Mouse (Mus musculus) natural killer cell, adult 2 months (primary cell): ENCODE measurements around the gene 7530416G11Rik.
A peak's percentile ranks its signal among the peaks of the same experiment; 100 is the strongest.

Experiments used
- DNase-seq, 2 experiments: peaks; one replicate each; pipeline ENCODE4 v3.0.0; 2022; ENCODE audit warnings: low spot score in 2 of 2

Gene 7530416G11Rik

DNA sequence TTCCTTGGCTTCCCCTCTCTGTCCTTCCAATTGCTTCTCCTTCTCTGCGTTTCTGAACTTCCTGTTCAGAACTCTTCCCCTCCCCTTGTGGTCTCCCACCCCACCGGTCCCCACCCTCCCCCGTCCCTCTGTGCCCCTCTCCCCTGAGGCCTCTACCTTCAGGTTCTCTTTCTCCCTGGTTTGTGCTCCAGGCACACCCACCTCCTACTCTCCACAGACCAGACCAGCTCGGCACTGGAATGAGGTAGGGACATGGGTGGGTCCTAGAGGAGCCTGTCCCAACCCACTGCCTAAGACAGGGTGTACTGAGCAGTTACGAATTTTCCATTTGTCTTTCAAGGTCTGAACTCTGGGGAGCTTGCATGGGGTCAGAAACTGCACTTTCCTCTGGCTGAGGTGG lies 23.1 kb downstream of the 7530416G11Rik start:
- DNase-seq, result no peak

DNA sequence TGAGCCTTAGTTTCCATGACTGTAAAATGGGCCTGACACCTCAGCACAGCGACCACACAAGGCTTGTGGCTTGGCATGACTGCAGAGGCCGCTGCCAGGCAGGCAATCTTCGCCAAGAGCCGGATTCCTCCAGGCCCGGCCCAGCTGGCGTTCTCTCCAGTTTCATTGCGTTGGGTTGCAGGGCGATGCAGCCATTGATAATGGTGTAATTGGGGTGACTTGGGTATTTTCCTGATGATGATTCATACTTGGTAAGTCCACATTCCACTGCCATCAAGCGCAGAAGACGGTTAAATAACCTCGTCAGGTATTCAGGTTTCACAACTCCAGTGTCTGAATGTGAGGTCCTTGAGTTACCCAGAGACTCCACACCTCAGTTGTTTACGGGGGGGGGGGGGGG lies 23.7 kb downstream of the 7530416G11Rik start:
- DNase-seq, result no peak

DNA sequence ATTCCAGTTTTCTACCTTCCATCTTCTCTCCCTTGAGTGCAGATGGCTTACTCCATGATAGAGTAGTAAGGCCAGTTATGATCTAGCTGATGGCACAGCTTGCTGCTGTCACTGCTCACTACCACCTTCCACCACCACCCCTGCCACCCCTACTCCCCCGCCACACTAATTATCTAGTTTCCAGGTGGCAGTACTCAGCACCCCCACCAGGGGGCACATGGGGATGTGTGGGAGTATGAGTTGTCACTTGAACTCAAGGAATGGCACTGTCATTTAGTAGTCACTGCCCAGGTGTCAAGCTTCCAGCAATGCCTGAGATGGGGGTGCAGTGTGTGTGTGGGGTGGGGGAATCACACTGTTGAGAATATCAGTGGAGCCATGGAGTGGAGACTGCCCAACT lies 25.4 kb downstream of the 7530416G11Rik start:
- peak; percentile 53 to 61 for DNase-seq

DNA sequence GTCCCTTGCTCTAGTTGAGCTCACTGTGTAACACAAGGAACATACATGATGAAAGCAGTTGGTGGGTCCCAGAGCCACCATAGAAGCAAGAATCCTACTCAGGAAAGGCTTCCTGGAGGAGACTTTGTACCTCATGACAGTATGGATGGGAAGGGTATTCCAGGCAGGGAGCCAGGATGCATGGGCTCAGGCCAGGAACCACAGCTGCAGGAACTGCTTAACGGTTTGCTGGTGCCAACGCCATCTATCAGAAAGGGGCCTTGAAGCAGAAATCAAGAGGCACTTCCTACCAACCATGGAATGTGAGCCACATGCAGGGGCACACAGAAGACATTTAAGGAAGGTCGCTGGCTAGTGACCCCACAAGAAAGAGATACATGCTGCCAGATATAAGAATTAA lies 28.3 kb downstream of the 7530416G11Rik start:
- no peak for DNase-seq

DNA sequence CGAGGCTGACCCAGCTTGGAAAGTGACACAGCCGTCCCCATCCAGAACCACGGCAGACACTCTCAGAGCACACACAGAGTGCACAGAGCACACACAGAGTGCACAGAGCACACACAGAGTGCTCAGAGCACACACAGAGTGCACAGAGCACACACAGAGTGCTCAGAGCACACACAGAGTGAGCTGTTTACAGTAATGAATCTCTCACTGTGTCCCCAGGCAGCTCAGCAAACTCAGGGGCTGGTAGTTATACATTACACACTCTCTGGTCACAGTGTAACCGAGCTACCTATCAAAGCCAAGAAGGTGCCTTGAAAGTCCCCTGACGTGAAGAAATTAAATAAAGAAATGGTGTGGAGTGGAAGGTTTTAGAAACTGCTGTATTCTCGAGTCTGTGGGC lies 33.6 kb downstream of the 7530416G11Rik start:
- no peak for DNase-seq

DNA sequence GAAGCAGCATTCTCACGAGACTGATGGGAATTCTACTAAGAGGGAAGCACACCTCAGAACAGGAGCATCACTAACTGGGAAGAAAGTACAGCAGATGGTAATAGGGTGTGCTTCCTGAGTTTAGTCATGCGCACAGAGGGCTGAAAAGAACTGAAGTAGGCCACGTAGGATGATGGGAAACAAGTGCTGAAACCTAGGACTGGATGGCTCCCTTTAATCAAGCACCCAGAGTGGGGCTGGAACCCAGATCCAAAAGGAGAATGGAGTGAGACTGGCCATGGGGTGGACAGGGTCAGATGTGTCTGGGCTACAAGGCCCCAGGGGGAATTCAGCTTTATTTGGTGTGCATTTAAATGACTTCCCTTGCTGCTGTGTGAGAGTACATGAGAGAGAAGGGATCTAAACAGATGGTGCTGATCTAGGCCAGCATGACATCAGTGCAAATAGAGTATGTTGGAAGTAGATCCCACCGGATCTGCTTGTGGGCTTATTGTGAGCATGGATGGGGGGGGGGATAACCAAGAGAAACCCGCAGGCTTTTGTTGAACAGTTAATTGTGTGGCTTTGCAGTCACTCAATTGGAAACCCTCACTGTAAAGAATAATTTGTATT lies 36.5 kb downstream of the 7530416G11Rik start:
- no peak for DNase-seq

DNA sequence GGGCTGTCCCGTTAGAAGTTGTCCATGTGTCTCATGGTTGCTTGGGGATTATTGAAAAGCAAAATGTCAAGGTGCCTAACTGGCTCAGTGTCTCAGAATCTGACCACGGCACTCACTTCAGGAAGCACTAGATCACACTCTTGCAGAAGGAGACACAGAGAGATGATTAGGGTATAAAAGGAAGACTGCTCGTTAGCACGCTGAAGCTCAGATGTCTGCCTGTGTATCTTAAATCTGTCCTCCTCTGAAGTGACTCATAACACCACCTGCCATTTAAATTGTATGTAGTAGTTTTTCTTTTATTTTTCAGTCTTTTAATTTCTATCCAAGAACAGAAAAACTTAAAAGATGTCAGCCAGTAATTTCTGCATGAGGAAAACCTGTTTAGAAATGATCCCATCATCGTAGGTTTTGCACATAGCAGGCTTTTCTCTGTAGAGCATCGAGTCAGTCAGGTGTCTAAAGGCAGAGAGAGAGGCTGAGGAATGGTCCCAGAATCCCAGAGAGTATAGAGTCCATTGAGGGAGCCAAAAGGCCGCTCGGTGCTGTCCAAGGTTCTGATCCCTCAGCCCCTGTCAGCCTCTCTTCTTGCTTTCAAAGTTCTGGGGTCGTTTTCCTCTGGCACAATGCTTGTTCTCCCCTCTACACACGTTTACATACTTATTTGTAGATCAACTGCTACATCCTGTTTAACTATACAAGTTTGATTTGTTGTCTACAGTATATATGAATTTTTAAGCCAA lies 38.0 kb downstream of the 7530416G11Rik start:
- no peak for DNase-seq

DNA sequence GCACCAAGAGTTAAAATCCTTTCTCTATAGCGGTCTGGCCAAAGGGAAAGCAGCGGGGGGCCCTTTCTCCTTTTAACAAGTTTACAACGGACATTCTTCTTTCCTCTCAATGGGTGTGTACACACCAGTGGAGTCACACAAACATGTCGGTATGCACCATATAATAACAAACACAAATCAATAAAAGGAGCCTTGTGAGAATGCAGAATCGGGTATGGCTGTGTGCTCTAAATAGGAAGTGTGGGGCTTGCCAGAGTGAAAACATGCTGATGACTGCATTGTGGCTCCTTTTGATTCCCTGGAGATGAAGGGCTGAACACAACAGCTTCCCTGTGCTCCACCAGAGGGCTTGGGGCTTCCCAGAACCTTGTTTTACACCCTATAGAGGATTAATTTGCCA lies 38.8 kb downstream of the 7530416G11Rik start:
- no peak for DNase-seq

DNA sequence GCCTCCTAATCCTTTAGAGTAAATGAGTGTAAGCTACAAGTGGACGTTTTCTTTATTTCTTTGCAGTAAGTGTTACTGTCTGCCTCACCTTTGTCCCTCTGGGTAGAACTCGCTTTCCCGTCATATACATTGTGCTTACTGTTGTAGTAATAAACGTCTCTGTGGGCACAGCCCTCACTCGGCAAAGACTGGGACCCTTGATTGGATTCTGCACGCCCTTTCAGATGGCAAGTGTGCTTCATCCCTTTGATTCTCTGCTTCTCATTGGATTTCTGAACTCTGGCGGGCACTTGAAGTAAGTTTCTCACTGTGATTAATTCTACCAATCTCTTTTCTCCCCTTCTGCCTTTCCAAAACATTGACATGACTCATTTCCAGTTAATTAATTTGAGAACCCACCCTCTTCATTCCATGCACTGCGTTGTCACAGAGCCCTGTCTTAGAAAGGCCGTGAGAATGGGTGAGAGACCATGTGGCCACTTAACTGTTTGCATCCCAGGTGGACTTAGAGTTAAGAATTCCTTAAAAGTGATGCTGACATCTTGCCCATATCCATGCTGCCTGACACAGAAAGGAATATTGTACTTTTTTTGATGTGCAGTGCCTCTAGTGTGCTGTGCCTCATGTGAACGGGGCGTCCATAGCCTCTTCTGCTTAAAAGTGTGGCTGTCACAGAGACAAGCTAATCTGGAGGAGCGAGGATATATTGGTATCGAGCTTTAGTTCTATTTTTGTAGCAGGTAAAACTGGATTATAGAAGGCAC lies 39.8 kb downstream of the 7530416G11Rik start:
- no peak for DNase-seq

DNA sequence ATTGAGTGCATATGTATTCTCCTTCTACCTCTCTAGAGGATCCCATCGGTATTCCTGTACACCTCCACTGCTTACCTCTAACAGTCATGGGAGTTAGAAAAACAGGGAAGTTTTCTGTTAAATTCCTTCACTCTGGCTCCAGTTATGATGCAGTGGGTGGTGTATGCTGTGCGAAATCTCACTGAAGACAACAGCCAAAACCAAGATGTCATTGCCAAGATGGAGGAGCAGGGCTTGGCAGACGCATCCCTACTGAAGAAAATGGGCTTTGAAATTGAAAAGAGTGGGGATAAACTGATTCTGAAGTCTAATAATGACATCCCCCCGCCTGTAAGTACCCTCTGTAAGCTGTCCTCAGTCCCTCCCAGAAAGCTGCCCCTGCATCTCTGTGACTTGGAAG lies 40.9 kb downstream of the 7530416G11Rik start:
- DNase-seq, result no peak

DNA sequence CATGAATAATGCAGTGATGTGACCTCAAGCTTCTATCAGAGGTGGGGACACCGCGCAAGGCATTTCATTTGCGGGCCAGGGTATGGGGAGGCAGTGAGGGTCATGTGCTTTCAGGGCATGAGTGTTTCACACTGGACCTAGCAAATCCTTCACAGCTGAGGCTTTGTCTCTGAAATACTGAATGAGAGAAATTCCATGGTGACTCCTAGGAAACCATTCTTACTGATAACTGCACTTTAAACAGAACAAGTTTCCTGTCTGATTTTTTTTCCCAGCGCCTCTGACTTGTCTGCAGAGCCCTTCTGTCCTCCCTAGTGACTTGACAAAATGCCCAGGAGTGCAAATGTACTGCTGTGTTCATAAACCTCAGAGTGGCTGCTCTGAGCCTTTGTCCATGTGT lies 41.5 kb downstream of the 7530416G11Rik start:
- no peak for DNase-seq

DNA sequence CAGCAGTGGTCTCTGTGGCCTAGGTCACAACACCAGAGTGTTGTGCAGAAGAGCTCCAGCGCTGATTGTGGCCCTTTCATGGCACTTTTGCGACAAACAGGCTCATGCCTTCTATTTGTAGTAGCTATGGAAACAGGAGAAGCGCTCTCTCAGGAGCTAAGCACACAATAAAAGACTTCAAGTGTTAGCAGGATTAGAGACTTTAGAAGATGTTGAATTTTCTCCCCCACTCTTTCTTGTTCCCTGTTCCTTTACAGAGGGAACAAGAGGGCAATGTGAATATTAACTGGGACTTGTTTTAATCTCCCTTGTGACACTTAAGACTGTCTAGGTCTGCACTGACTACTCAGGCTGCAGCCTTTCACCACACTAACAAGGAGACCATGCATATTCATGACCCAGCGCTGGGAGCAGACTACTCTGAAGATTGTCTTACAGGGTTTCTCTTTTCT lies 44.4 kb downstream of the 7530416G11Rik start:
- no peak for DNase-seq

DNA sequence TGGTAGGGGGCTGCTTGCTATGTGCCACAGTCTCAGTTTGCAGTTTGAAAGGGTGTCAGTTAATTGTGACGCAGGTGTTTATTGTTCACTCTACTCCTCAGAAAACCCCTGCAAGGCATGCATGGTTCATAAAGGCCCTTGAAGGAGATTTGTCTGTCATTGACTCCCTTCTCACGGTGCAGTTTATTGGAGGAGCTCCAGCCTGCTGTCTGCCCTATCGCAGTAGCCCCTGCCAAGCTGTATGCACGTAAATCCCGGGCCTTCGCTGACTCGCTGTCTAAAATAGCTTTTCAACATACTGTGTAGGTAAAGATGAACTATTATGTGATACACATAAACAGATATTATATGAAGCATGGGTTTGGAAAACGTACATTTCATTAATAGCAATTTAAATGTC lies 45.2 kb downstream of the 7530416G11Rik start:
- DNase-seq, result no peak

DNA sequence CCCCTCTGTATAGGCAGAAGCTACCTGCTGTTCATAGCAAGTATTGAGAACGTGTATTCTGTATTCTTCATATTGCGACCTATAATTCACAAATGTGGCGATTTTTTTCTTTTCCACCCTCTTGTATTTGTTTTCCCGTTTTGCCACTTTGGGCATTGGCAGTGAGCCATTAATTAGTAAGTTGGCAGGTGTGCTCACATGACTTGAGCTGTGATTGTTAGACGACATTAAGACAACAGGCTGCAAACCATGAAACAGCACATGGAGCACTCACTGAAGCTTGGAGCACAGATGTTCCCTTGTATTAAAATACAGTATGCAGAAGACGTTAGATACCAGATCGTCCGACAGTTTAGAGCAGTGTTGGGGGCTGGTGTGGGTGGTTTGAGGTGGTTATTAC lies 46.1 kb downstream of the 7530416G11Rik start:
- DNase-seq, result no peak

DNA sequence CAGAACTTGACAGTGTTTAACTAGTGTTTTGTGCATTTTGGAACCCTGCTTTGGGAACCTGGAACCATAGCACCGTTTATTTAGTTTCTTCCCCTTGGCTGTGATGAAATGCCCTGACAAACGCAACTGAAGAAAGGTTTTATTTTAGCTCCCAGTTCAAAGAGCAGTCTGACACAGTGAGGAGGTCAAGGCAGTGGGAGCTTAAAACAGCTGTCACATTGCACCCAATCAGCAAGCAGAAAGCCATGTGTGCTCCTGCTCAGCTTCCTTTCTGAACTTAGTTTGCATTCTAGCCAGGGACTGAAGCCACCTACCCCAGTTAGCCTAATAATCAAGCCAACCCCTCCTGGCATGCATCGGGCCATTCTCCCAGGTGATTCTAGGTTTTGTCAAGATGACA lies 56.4 kb downstream of the 7530416G11Rik start:
- DNase-seq, result no peak
